ENCODE assay signal across 19 mouse cellular contexts in genomic region chr2:34895503-34896113, GRCm38 (mm10). TPM values are rescaled to one million over a fixed set of nuclear protein-coding genes. Genes with fewer than 3 reads are reported as not detected.
"Had no signal": no experiment of that assay in that cellular context is flagged by ENCODE, and none has a peak within 500 bp of the region (broad histone marks: within the 10 kb centered on the region; RNA-seq: fewer than 3 reads in every experiment).

No protein-coding gene starts in this region.

- H3K27ac ChIP-seq: midbrain, embryonic 10.5 days; neural tube, embryonic 13.5 days; neural tube, embryonic 15.5 days had no signal

- H3K36me3 ChIP-seq: midbrain, embryonic 10.5 days; neural tube, embryonic 13.5 days; neural tube, embryonic 15.5 days had no signal

- ATAC-seq: midbrain, embryonic 16.5 days had no signal

- H3K4me3 ChIP-seq: midbrain, embryonic 10.5 days; myocyte; neural tube, embryonic 13.5 days; neural tube, embryonic 15.5 days had no signal

- H3K27me3 ChIP-seq: neural tube, embryonic 13.5 days; neural tube, embryonic 15.5 days had no signal

- H3K9ac ChIP-seq: lung, embryonic 14.5 days; neural tube, embryonic 13.5 days; neural tube, embryonic 15.5 days had no signal

- DNase-seq: lung, adult 18-20 months; lung, embryonic 14.5 days; lung, postnatal 10 days; lung, postnatal 4 days; midbrain, embryonic 14.5 days; retina, postnatal 1 day; right cerebral cortex, adult 18-20 months; right cerebral cortex, postnatal 25 days; right cerebral cortex, postnatal 4 days; spleen, adult 18-20 months; thymus, adult 18-20 months; thymus, postnatal 14 days; thymus, postnatal 36 days had no signal

- H3K9me3 ChIP-seq: midbrain, embryonic 10.5 days; neural tube, embryonic 13.5 days; neural tube, embryonic 15.5 days had no signal

- H3K4me1 ChIP-seq: neural tube, embryonic 13.5 days; neural tube, embryonic 15.5 days had no signal

- H3K4me2 ChIP-seq: lung, embryonic 14.5 days; neural tube, embryonic 13.5 days; neural tube, embryonic 15.5 days had no signal

RNA-seq across cellular contexts. Expression of gene Cutal, which starts 21.4 kb away (rescaled TPM):
- polyA plus RNA-seq: myocyte; neural tube, embryonic 11.5 days had no signal
